Mouse (Mus musculus): ENCODE results near the gene Dusp3. TPM values are rescaled to one million over a fixed set of nuclear protein-coding genes. Genes with fewer than 3 reads are reported as not detected.

Gene Dusp3
- polyA plus RNA-seq, 1 experiment from 2014 or later = 33.8 TPM

DNA sequence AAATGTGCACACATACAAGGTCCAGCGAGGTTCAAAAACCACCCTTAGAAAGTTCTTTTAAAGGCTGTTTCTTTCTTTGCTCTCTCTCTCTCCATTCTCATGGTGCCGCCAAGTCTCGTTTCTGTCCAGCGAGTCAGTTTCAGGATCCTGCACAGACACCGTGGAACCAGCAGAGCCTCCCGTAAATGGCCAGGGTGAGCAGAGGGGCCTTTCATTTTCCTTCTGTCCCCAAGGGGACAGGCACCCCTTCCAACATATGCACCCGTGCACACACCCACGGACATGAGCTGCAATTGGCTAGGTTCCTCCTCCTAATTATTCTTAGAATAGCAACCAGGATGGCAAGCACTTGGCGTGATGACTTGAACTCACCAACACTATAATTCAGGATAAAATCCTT, 13.3 kb downstream of the Dusp3 start:
- no peak overlapping the region for H3K27ac ChIP-seq
- H3K27me3 ChIP-seq = no peaks in the 10 kb centered on the region
- no peaks in the 10 kb centered on the region for H3K9me3 ChIP-seq (replicated peaks)
- H3K36me3 ChIP-seq = peaks cover 32% of the 10 kb centered on the region
- peaks cover 15% of the 10 kb centered on the region for H3K4me1 ChIP-seq
- ATAC-seq (replicated peaks; ENCODE audit: low FRiP score) = no peak
- no peak overlapping the region for H3K9ac ChIP-seq
- no peak overlapping the region for H3K4me3 ChIP-seq (replicated peaks)
- no peak overlapping the region for H3K4me2 ChIP-seq
- 65% methylated on average over 9 of the region's 9 CpGs for WGBS

DNA sequence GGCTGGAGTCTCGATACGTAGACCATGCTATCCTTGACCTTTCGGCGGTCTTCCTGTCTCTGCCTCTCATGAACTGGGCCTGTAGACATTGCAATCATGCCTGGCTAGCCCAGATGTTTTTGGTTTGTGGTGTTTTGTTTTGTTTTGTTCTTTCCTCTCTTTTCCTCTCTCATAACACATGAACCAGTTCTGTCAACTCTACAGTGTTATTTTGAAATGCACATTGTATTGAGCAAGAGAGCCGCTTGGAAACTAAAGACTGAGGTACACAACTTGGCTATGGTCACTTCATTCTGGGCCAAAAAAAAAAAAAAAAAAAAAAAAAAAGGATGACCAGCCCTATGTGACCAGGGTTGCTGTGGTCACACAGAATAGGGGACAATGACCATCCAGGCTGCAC, 14.2 kb downstream of the Dusp3 start:
- H3K36me3 ChIP-seq = peaks cover 29% of the 10 kb centered on the region
- no peak overlapping the region for H3K27ac ChIP-seq
- H3K9ac ChIP-seq = no peak overlapping the region
- no peak overlapping the region for H3K4me3 ChIP-seq (replicated peaks)
- peaks cover 15% of the 10 kb centered on the region for H3K4me1 ChIP-seq
- no peaks in the 10 kb centered on the region for H3K9me3 ChIP-seq (replicated peaks)
- peaks cover under 1% of the 10 kb centered on the region; the same call in 1 of the 2 replicates for H3K27me3 ChIP-seq
- no peak overlapping the region for H3K4me2 ChIP-seq
- 91% methylated on average over 5 of the region's 5 CpGs for WGBS
- ATAC-seq (replicated peaks; ENCODE audit: low FRiP score) = no peak

DNA sequence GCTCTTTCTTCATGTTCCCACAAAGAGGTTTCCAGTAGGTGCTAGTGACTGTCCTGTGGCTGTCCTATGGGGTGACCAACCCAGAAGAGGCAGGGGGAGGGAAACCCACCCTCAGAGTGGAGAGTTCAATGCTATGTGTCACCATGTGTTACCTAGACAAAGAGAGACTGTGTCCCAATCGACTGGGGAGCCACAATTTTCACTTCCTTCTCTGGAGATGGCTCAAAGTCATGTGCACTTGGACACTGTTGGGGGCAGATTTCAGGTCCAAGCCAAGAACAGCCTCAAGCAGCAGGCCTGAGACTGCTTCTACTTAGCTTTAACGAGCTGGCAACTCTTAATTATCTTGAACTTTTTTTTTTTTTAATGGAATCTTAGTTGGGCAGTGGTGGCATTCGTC, 14.7 kb downstream of the Dusp3 start:
- no peak for ATAC-seq (replicated peaks; ENCODE audit: low FRiP score)
- no peak overlapping the region for H3K4me3 ChIP-seq (replicated peaks)
- WGBS = 78% methylated on average over 3 of the region's 3 CpGs
- H3K4me2 ChIP-seq = no peak overlapping the region
- peaks cover 17% of the 10 kb centered on the region for H3K4me1 ChIP-seq
- no peak overlapping the region for H3K9ac ChIP-seq
- H3K27ac ChIP-seq = no peak overlapping the region
- H3K27me3 ChIP-seq = peaks cover 6% of the 10 kb centered on the region; the same call in 1 of the 2 replicates
- peaks cover 29% of the 10 kb centered on the region for H3K36me3 ChIP-seq
- no peaks in the 10 kb centered on the region for H3K9me3 ChIP-seq (replicated peaks)

DNA sequence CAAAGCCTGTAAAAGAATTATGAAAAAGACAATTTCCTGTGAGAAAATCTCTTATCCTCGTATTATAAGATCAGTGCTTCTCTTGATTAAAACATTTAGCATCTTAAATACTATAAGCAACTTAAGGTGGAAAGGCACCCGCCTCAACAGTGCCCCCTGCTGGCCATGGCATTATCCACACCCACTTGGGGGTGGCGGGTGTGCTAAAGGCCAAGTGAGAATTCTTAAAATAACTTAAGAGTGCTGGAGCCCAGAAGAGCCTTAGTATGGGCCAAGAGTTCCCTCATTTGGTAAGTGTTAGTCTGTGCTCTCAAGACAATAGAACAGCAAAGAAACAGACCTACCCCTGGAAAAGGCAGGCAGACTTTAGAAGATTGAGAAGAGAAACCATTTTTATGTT, 15.4 kb downstream of the Dusp3 start:
- Histone ChIP-seq H3K27ac (no peak overlapping the region), H3K4me2 (no peak overlapping the region), H3K9ac (no peak overlapping the region), H3K36me3 (peaks cover 22% of the 10 kb centered on the region), H3K9me3 (replicated peaks) (no peaks in the 10 kb centered on the region), H3K27me3 (peaks cover 13% of the 10 kb centered on the region), H3K4me1 (peaks cover 24% of the 10 kb centered on the region), H3K4me3 (replicated peaks) (no peak overlapping the region)
- WGBS = 54% methylated on average over 3 of the region's 3 CpGs
- no peak for ATAC-seq (replicated peaks; ENCODE audit: low FRiP score)

DNA sequence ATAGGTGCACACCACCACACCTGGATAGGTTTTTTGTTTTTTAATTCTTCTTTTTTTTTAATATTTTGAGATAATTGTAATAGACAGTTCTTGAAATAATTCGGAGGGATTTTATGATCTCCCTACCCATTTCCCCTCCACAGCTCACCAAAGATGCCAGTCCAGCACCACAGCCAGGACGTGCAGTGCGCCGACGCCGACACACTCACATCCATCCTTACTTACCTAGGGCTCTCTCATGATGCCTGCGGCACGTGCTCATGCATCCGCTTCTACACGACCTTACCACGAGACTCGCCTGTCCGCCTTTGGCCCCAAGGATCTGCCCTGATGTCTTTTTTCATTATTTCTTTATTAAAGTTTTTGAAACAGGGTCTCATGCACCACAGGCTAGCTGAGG, 17.0 kb downstream of the Dusp3 start:
- Histone ChIP-seq H3K4me1 (peaks cover 40% of the 10 kb centered on the region), H3K27ac (no peak overlapping the region), H3K9ac (no peak overlapping the region), H3K4me3 (replicated peaks) (no peak overlapping the region), H3K36me3 (peaks cover 17% of the 10 kb centered on the region), H3K4me2 (no peak overlapping the region), H3K27me3 (peaks cover 28% of the 10 kb centered on the region), H3K9me3 (replicated peaks) (no peaks in the 10 kb centered on the region)
- no peak for ATAC-seq (replicated peaks; ENCODE audit: low FRiP score)
- 87% methylated on average over 13 of the region's 13 CpGs for WGBS

DNA sequence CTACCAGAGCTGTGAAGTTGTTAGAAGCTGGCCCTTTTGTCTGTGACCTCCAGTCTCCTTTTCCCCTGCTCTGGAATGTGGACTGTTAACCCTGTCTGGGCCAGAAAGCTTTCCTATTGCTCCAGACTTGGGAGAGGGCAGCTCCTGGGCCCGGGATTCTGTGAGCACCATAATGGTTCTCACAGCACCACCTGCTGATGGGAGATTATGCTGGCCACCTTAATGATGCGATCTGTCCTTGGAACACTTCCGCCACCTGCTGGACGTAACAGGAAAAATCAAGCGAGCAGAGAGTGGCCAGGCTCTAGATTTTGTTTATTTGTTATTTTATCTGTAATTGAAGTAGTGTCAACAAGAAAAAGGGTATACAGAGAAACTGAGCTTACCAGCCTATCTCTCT, 18.0 kb downstream of the Dusp3 start:
- Histone ChIP-seq H3K9me3 (replicated peaks) (no peaks in the 10 kb centered on the region), H3K9ac (no peak overlapping the region), H3K4me3 (replicated peaks) (no peak overlapping the region), H3K27me3 (peaks cover 39% of the 10 kb centered on the region), H3K27ac (0 out of 2 replicates have a peak overlapping the region, but pooled peaks have one; percentile 42), H3K36me3 (peaks cover 16% of the 10 kb centered on the region), H3K4me1 (peaks cover 50% of the 10 kb centered on the region), H3K4me2 (peak overlapping the region; percentile 0; the same call in 1 of the 2 replicates)
- 0% methylated on average over 5 of the region's 5 CpGs for WGBS
- ATAC-seq (replicated peaks; ENCODE audit: low FRiP score) = peak; percentile 33; the same call in 1 of the 2 replicates

DNA sequence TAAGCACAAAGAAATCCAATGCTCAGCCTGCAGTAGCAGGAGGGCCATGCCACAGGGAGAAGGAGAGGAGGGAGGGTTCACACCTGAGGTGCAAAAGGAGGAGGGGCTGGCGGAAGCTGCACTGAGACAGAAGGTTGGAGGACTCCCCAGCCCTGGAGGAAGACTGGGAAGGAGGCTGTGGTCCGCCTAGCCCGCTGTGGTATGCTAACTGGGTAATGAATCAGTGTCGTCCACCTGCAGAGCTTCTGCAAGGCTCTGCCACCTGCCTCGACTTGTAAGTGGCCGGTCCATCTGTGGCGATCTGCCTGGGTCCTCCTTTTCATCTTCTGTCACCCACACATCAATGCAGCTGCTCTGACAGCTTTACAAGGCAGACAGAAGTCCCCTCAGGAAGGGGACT, 18.5 kb downstream of the Dusp3 start:
- Histone ChIP-seq H3K36me3 (peaks cover 11% of the 10 kb centered on the region), H3K4me2 (peak overlapping the region; percentile 0; the same call in 1 of the 2 replicates), H3K9ac (no peak overlapping the region), H3K4me1 (peaks cover 55% of the 10 kb centered on the region), H3K27ac (peak overlapping the region; percentile 42; the same call in 1 of the 2 replicates), H3K9me3 (replicated peaks) (no peaks in the 10 kb centered on the region), H3K4me3 (replicated peaks) (no peak overlapping the region), H3K27me3 (peaks cover 44% of the 10 kb centered on the region)
- peak; percentile 10; the same call in 1 of the 2 replicates for ATAC-seq (replicated peaks; ENCODE audit: low FRiP score)
- 11% methylated on average over 7 of the region's 7 CpGs for WGBS

DNA sequence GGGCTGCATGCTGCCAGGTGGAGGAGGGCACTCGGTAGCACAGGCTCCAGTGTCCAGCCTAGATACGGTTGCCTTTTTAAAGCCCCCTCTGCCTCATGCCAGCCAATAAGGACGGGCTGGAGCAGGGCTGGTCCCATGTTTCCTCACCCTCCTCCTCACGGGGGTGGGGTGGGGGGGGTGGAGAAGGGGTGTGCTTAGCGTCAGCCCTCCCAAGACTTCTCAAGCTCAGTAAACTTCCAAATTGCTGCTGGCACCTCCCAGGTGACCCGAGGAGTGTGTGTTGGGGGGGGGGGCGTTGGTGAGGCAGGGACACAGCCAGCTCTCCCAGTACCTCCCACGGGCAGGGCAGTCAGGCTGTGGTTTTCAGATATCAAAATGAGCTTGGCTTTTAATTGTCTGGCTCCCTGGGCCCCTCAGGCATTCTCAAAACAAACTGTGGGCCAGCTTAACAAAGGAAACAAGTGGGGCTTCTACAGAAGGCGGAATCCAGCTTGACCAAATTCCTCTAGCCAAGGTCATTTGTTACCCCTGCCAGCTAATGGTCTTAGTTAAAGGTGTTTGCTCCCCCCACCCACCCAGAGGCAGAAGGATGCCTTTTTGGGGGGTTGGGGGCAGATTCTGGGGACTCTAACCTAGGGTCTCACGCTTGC, 19.7 kb downstream of the Dusp3 start, which contains the start of gene Sost:
TSS of gene Sost (minus strand) at position 51 of the 650 bp plus-strand sequence.
- 0 out of 2 replicates have a peak, but pooled peaks cover under 1% of the 10 kb centered on the region for H3K36me3 ChIP-seq
- peaks cover 56% of the 10 kb centered on the region for H3K27me3 ChIP-seq
- H3K4me3 ChIP-seq (replicated peaks) = peak within 1 kb of the TSS; percentile 11; the same call in 1 of the 2 replicates
- H3K4me1 ChIP-seq = peaks cover 67% of the 10 kb centered on the region
- no peak; the same call in 1 of the 2 replicates for ATAC-seq (replicated peaks; ENCODE audit: low FRiP score)
- H3K9ac ChIP-seq = no peak within 1 kb of the TSS
- peak within 1 kb of the TSS; percentile 64 for H3K27ac ChIP-seq
- WGBS = 20% methylated on average over 9 of the region's 10 CpGs
- H3K9me3 ChIP-seq (replicated peaks) = no peaks in the 10 kb centered on the region
- H3K4me2 ChIP-seq = peak within 1 kb of the TSS; percentile 38

DNA sequence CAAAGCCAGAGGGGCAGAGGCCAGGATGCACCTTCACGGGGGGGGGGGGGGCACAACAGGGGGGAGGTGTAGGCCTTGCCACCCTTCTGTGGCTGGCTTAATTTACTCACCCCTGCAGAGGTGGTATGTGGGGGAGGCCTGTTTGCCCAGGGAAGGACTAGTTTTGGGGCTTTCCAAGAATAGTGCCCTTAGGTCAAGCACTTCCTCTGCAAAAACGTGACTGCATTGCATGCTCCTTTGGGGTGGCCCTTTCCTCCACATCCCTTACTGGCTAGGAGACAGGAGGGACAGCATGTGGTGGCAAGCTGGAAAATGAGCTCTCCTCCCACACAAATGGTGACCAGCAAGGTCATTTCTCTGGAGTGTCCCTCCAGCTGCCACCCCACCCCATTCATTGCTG, 21.3 kb downstream of the Dusp3 start:
- H3K36me3 ChIP-seq = no peaks in the 10 kb centered on the region
- H3K27ac ChIP-seq = peak overlapping the region; percentile 64; the same call in 1 of the 2 replicates
- ATAC-seq (replicated peaks; ENCODE audit: low FRiP score) = peak; percentile 12; the same call in 1 of the 2 replicates
- H3K27me3 ChIP-seq = peaks cover 71% of the 10 kb centered on the region
- H3K9me3 ChIP-seq (replicated peaks) = no peaks in the 10 kb centered on the region
- H3K9ac ChIP-seq = no peak overlapping the region
- peak overlapping the region; percentile 38 for H3K4me2 ChIP-seq
- peaks cover 70% of the 10 kb centered on the region for H3K4me1 ChIP-seq
- peak overlapping the region; percentile 11; the same call in 1 of the 2 replicates for H3K4me3 ChIP-seq (replicated peaks)
- WGBS = 0% methylated on average over 2 of the region's 2 CpGs

DNA sequence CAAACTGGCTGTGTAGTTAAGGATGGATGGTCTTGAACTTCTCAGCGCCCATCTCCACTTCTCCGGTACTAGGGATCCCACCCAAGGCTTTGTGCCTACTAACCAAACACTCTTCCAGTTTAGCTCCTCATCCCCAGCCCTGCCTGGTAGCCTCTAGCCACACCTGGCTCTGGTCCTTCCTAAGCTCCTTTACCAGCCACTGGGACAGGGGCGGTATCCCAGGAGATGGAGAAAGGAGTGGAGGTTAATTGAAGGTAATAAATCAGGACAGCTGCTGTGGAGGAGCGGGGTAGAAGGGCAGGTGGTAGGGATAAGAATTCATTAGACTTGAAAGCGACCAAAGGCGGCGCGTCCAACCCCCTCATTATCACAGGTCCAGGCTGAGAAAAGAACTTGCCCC, 22.2 kb downstream of the Dusp3 start:
- Histone ChIP-seq H3K9me3 (replicated peaks) (no peaks in the 10 kb centered on the region), H3K36me3 (no peaks in the 10 kb centered on the region), H3K27ac (peak overlapping the region; percentile 63; the same call in 1 of the 2 replicates), H3K4me2 (peak overlapping the region; percentile 95), H3K27me3 (peaks cover 76% of the 10 kb centered on the region), H3K9ac (no peak overlapping the region), H3K4me1 (peaks cover 70% of the 10 kb centered on the region), H3K4me3 (replicated peaks) (no peak overlapping the region)
- WGBS = 7% methylated on average over 8 of the region's 8 CpGs
- ATAC-seq (replicated peaks; ENCODE audit: low FRiP score) = peak; percentile 15; the same call in 1 of the 2 replicates

DNA sequence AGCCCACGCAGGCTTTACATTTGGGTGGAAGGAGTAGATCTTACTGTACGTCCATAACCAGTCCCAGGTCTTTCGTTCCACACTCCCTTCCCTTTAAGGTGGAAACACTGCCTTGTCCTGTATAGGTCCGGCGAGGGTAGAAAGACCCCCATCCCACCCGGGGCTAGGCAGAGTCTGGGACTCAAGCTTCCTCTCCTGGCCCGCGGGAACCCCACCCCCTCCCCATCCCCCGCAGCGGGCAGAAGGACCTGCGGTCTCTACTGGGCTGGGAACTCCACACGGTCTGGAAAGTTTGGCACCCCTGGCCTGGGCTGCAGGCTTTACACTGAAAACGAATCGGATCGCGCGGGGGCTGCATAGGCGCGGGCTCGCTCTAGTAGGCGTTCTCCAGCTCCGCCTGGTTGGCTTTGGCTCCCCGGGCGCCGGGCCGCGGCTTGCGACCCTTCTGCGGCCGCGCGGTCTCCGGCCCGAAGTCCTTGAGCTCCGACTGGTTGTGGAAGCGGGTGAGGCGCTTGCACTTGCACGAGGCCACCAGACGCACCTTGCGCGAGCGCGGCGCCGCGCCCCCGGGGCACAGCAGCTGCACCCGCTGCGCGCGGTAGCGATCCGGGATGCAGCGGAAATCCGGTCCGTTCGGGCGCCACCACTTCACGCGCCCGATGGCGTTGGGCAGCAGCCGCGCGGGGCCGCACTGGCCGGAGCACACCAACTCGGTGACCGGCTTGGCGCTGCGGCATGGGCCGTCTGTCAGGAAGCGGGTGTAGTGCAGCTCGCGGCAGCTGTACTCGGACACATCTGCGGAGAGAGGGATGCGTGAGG, 23.1 kb downstream of the Dusp3 start:
- ATAC-seq (replicated peaks; ENCODE audit: low FRiP score) = peak; percentile 38
- H3K36me3 ChIP-seq = no peaks in the 10 kb centered on the region
- peak overlapping the region; percentile 56 for H3K9ac ChIP-seq
- peak overlapping the region; percentile 54 for H3K4me3 ChIP-seq (replicated peaks)
- WGBS = under 1% methylated on average over 78 of the region's 78 CpGs
- peaks cover 69% of the 10 kb centered on the region for H3K4me1 ChIP-seq
- H3K27ac ChIP-seq = peak overlapping the region; percentile 63
- peak overlapping the region; percentile 95 for H3K4me2 ChIP-seq
- H3K9me3 ChIP-seq (replicated peaks) = no peaks in the 10 kb centered on the region
- H3K27me3 ChIP-seq = peaks cover 81% of the 10 kb centered on the region

DNA sequence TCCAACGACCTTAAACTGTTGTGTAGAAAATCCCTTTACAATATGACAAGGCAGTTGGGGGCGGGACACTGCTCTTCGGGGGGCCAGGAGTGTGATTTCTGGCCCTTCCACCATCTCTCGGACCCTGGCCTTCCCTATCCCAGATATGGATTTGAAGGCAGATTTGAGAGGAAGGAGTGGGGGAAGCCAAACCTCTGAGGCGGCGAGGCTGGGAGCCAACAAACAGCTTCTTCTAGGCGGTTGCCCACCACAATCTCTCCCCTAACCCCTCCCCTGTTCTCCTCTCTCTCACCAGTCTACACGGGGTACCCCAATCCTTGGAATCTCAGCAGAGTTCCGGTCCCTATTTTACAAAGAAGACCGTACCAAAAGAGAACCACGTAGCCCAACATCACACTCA, 23.8 kb downstream of the Dusp3 start:
- Histone ChIP-seq H3K4me1 (peaks cover 63% of the 10 kb centered on the region), H3K27me3 (peaks cover 84% of the 10 kb centered on the region), H3K9ac (peak overlapping the region; percentile 56; the same call in 1 of the 2 replicates)

More for the DNA sequence above, 23.8 kb downstream of the Dusp3 start:
- H3K36me3 ChIP-seq = no peaks in the 10 kb centered on the region
- 7% methylated on average over 11 of the region's 11 CpGs for WGBS
- no peaks in the 10 kb centered on the region for H3K9me3 ChIP-seq (replicated peaks)
- no peak for ATAC-seq (replicated peaks; ENCODE audit: low FRiP score)
- no peak overlapping the region for H3K27ac ChIP-seq
- peak overlapping the region; percentile 54 for H3K4me3 ChIP-seq (replicated peaks)
- H3K4me2 ChIP-seq = peak overlapping the region; percentile 95

Measured in kidney, embryonic 15.5 days (tissue).